Mouse (Mus musculus): ENCODE results near the gene Stip1.
"Not testable (repeated sequence)": the region's sequence is repeated elsewhere in the genome, so short reads cannot be mapped to it uniquely, and the experiment has no call there.

Gene Stip1

DNA sequence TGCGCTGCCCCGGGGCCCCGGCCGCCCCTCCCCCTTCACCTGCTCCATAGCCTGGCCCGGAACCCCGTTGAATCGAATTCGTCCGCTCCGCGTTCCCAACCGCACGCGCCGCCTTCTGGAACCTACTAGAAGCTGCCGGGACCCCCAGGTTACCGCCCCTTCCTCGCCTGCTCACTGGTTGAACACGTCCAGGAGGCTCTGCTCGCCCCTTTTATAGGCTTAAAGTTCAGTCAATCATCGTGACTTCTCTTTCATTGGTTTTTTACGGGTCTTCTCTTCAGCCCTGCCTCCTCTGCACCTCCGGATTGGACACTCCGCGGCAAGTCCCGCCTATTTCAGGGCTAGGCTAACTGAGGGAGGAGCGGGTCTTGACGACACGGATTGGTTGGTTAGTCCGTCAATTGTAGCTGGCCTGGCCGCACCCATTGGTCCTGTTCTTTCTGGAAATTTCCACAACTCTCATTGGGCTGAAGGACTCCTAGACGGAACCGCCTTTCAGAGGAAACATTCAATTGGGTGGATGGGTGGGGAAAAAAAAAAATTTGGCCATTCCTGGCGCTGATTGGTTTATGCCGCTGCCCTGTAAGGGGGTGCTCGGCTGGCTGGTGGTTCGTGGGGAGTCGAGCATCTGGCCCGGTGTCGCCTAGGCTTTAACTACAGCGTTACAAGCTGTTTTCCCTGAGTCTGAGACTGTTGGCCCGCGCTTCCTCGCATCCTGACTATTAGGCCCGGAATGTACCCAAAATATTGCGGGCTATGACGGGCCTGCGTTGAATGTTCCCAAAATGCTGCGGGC lies at the start of gene Stip1:
Gene Stip1, minus strand, starts transcription at position 127 of the 796 bp plus-strand sequence.
- peak; percentile 98 to 100 for DNase-seq (ENCODE audit: low spot score in 2 of 2)

DNA sequence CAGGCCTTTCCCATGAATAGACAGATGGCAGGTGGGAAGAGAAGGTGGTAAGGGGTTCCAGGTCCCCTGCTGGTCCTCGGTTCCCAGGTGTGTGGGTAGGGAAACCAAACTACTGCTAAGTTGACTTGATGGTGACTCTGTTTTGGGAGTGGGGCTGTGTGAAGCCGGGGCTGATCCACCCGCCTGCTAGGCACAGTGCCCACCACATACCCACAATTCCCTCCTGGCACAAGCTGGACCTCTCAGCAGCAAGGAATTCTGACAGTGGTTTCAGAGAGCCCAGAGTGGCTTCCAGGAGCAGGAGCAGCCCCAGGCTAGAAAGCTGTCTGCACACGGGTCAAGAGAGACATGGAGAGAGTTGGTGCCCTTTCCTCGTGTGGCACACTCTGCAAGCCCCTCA lies 49.3 kb upstream of the Stip1 start:
- DNase-seq (ENCODE audit: low spot score in 2 of 2): no peak

GRCm38 (mm10) chr19:7088558-7088957 lies 48.8 kb upstream of the Stip1 start:
- no peak for DNase-seq (ENCODE audit: low spot score in 2 of 2)

- DNase-seq (ENCODE audit: low spot score in 2 of 2): no peak
Observed at GRCm38 (mm10) chr19:7084734-7085133, 45.0 kb upstream of the Stip1 start.

GRCm38 (mm10) chr19:7083035-7083794 lies 43.4 kb upstream of the Stip1 start:
- DNase-seq (ENCODE audit: low spot score in 2 of 2): no peak

DNA sequence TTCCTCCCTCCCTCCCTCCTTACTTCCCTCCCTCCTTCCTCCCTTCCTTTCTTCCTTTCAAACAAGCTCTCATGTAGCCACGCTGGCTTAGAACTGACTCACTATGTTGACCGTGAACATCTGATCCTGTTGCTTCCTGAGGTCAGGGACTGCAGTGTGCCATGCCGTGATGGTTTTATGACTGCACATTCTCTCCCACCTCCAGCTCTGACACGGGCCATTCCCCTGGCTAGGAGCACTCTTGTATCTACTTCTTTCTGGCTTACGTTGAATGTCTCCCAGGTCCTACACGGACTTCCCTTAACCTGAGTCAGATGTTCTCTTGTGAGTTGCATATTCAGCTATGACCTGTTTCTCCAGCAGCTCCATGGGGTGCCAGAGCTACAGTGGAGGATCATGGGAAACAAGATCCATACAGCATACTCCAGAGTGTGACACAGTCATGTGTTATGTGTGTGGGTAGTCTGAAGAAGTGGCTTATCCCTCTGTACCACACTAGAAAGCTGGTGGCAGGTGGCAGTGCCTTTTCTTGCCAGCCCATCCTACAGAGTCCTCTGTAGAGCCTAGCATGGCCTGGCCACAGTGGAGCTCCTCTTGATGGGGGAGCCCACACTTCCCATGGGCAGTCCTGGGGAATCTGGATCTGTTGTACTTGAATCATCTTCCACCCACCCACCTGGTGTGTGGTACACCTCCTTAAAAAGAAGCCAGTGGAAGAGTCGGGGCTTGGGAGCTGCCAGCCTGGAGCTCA lies 41.9 kb upstream of the Stip1 start:
- DNase-seq (ENCODE audit: low spot score in 2 of 2): no peak

- DNase-seq (ENCODE audit: low spot score in 2 of 2): no peak
Observed at GRCm38 (mm10) chr19:7078271-7078670, 38.5 kb upstream of the Stip1 start.

GRCm38 (mm10) chr19:7077666-7078065 lies 37.9 kb upstream of the Stip1 start:
- no peak for DNase-seq (ENCODE audit: low spot score in 2 of 2)

GRCm38 (mm10) chr19:7075336-7075735 lies 35.6 kb upstream of the Stip1 start:
- DNase-seq (ENCODE audit: low spot score in 2 of 2): not testable (repeated sequence)

GRCm38 (mm10) chr19:7073997-7074781 lies 34.4 kb upstream of the Stip1 start:
- DNase-seq (ENCODE audit: low spot score in 2 of 2): no peak

DNA sequence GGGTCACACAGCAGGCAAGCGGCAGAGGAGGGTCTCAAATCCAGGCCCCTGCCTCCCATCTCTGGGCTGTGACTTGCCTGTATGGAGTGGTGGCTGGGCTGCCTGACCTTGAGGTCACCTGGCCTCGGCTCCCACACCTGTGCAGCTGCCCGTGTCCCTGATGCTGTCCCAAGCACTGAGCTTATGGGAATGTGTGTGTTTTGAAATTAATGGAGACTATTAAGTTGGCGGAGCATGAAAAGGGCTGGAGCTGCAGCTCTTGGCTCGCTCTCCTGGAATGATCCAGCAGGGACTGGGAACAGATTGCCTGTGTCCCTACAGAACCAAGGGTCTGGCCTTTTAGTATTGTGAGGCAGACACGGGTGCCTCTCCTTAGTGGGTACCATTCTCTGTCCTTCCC lies 32.5 kb upstream of the Stip1 start:
- DNase-seq (ENCODE audit: low spot score in 2 of 2): no peak

DNA sequence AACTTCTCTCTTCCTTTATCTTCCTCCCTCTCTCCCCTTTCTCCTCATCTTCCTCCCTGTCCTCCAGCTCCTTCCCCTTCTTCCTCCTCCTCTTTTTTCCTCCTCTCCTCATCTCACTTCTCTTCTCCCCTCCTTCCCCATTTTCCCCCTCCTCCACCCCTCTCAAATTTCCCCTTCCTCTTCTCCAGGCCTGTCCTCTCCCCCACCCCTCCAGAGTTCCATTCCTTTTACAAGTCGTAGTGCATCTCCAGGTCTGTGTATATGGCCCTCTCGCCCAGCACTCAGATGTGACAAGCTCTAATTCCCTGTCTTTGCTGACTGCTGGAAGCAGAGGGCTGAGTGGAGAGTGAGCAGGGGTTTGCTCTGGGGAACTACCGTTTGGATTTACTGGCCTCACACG lies 31.0 kb upstream of the Stip1 start:
- DNase-seq (ENCODE audit: low spot score in 2 of 2): no peak

- no peak for DNase-seq (ENCODE audit: low spot score in 2 of 2)
Observed at GRCm38 (mm10) chr19:7069781-7070763, 30.3 kb upstream of the Stip1 start.

DNA sequence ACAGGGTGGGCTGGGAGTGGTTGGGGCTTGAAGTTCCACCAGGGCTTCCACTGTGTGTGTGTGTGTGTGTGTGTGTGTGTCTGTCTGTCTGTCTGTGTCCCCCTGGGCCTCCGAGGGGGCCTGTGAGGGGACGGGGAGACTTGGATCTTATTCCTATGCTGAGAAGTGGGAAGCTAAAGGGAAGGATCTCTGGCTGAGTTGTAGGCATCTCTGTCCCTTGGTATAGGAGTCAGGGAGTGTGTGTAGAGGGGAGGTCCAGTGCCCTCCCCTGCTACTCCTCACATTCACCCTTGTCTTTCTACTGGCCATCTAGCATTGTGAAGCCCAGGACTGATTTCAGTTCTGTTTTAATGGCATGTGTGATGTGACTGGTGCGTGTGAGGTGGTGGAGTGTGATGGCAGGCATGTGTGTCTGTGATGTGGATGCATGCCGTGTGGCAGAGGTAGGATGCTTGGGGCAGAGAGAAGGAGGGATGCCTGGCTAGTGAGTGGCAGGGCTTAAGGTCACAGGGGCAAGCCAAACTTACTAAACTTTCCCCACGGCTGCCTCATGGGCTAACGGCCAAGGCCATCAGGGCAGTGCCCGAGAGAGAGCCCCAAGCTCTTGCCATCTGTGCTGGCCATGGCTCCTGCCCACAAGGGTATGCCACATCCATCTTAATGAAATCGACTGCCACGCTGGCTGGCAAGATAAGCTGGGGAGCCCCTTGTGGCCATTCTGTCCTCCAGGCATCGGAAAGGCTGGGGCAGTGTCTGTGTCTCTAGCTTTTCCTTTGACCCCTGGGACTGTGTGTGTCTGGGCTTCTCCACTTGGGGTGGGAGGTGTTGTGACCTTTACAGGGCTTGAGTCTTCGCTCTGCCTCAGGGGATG lies 29.1 kb upstream of the Stip1 start:
- no peak for DNase-seq (ENCODE audit: low spot score in 2 of 2)

DNA sequence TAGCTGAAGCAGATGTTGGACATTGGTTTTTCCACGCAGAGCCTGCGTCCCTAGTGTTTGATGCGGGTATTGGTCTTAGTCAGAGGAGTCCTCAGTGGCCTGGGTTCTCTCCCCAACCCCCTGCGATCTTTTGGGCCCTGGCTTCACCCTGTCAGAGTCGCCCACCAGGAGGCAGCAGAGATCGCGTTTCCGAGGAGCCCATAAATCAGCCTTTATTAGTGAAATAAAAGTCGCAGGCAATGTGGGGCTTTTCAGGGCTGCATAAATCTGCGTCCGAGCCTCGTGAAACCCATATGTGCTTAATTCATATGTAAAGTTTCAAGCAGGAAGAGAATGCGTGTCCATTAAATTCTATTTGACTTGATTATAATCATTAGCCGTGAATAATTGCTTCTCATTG lies 28.4 kb upstream of the Stip1 start:
- DNase-seq (ENCODE audit: low spot score in 2 of 2): peak in 1 of 2 experiments; percentile 76

GRCm38 (mm10) chr19:7067344-7068050 lies 27.7 kb upstream of the Stip1 start:
- no peak for DNase-seq (ENCODE audit: low spot score in 2 of 2)

GRCm38 (mm10) chr19:7066828-7067342 lies 27.1 kb upstream of the Stip1 start:
- no peak for DNase-seq (ENCODE audit: low spot score in 2 of 2)

DNA sequence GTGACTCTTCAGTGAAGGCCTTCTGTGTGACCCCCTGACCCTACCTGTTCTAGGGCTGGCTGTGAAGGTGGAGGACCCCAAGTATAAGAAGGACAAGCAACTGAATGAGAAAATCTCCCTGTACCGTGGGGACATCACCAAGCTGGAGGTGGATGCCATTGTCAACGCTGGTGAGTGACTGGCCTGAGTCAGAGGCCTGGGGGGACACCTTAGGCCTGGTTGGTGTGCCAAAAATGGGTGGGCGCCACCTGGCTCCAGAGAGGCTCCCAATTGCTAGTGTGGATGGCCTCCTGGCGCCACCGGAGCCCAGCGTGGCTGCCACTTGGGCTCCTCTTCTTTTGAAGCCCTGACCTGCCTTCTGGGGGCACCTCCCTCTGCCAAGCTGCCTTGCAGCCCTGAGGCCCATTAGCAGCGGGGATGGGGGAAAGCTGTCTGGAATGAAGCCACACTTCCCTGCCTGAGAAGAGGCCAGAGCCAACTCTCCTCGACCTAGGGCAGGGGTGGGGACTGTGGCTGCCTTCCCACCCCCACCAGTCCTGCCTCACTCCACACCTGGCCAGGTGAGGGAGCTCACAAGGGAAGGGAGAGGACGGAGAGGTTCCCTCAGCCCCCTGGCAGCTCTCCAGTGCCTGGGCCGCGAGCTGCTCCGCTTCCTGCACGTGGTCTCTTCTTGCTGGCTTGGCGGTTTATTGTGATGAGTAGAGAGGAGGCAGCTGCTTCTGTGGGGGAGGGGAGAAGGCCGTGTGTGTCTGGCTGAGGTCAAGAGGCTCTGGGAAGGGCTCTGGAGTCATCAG lies 26.5 kb upstream of the Stip1 start:
- DNase-seq (ENCODE audit: low spot score in 2 of 2): no peak
